Mouse (Mus musculus) megakaryocyte, embryonic 14.5 days (primary cell): ENCODE results near the gene Krt86.

Experiments
- FLI1 ChIP-seq: IDR thresholded peaks from 2 replicates; pipeline ENCODE4 v1.6.1; 2012; ENCODE audit warnings: low read length, inconsistent platforms, mixed read lengths
- GATA1 ChIP-seq: IDR thresholded peaks from 3 replicates; pipeline ENCODE4 v1.6.1; 2012; ENCODE audit warnings: mixed read lengths, low read length, inconsistent platforms, borderline replicate concordance

- TF ChIP-seq FLI1 (no peak), GATA1 (no peak)
Observed at GRCm38 (mm10) chr15:101438555-101438954, 34.7 kb upstream of the Krt86 start, which contains the start of gene Krt87.
